Comparison of ENCODE assay signal across 18 mouse cellular contexts in genomic region chr14:20938860-20939259, GRCm38 (mm10). TPM values are rescaled to one million over a fixed set of nuclear protein-coding genes. Genes with fewer than 3 reads are reported as not detected.
A peak's percentile ranks its signal among the peaks of the same experiment; 100 is the strongest.
DNase-seq lines count a peak whose midpoint lies in the region; ATAC-seq lines count a peak whose summit lies in the region.
"Had no signal": no experiment of that assay in that cellular context is flagged by ENCODE, and none has a peak within 500 bp of the region (broad histone marks: within the 10 kb centered on the region; RNA-seq: fewer than 3 reads in every experiment).

No protein-coding gene starts in this region.

- H3K4me2 ChIP-seq in heart, embryonic 12.5 days, result peak overlapping the region; percentile 50
- H3K4me2 ChIP-seq in liver, embryonic 11.5 days, result peak overlapping the region; percentile 52
- peak overlapping the region; percentile 49 for H3K4me2 ChIP-seq in liver, embryonic 16.5 days (ENCODE audit: low read depth, low read length)
- H3K4me2 ChIP-seq: hindbrain, embryonic 15.5 days; midbrain, embryonic 15.5 days had no signal

- DNase-seq in heart, adult 9 months (ENCODE audit: low spot score in 2 of 2), result no peak
- no peak for DNase-seq in liver, embryonic 11.5 days (ENCODE audit: low spot score)
- no peak for DNase-seq in liver
- DNase-seq in testis, postnatal 14 days (ENCODE audit: low spot score), result no peak
- DNase-seq in thymus, postnatal 0 days (ENCODE audit: low spot score), result no peak
- DNase-seq: B cell, adult 2 months; cerebellum, postnatal 14 days; gastrocnemius, postnatal 14 days; kidney, adult 18-20 months; kidney, postnatal 14 days; right cerebral cortex, postnatal 25 days; thymus, adult 2 months had no signal

- no peaks in the 10 kb centered on the region for H3K36me3 ChIP-seq in heart, embryonic 12.5 days
- H3K36me3 ChIP-seq in liver, embryonic 11.5 days (ENCODE audit: control insufficient read depth, insufficient read depth, low read length), result no peaks in the 10 kb centered on the region; the same call in 1 of the 2 replicates
- H3K36me3 ChIP-seq in liver, embryonic 16.5 days (ENCODE audit: control insufficient read depth, insufficient read depth), result no peaks in the 10 kb centered on the region
- H3K36me3 ChIP-seq: embryonic facial prominence, embryonic 10.5 days; hindbrain, embryonic 15.5 days; midbrain, embryonic 15.5 days had no signal

- H3K4me1 ChIP-seq in heart, embryonic 12.5 days (replicated peaks), result peaks cover 50% of the 10 kb centered on the region
- H3K4me1 ChIP-seq in liver, embryonic 11.5 days (replicated peaks; ENCODE audit: control insufficient read depth, insufficient read depth, low read length), result peaks cover 49% of the 10 kb centered on the region
- H3K4me1 ChIP-seq in liver, embryonic 16.5 days (ENCODE audit: control insufficient read depth, low read depth, low read length), result peaks cover 27% of the 10 kb centered on the region
- H3K4me1 ChIP-seq: hindbrain, embryonic 15.5 days; midbrain, embryonic 15.5 days had no signal

- ATAC-seq in heart, embryonic 12.5 days (ENCODE audit: insufficient number of reproducible peaks, low FRiP score), result no peak
- ATAC-seq in liver, embryonic 11.5 days (replicated peaks; ENCODE audit: low FRiP score), result no peak
- ATAC-seq in common myeloid progenitor, adult 5-6 weeks (replicated peaks; ENCODE audit: low read depth, poor library complexity, severe bottlenecking), result 0 out of 2 replicates have a peak, but pooled peaks have one; percentile 6
- ATAC-seq in liver, embryonic 16.5 days (ENCODE audit: low read depth), result no peak
- ATAC-seq: midbrain, embryonic 15.5 days had no signal

- no peaks in the 10 kb centered on the region for H3K9me3 ChIP-seq in heart, embryonic 12.5 days (replicated peaks)
- no peaks in the 10 kb centered on the region for H3K9me3 ChIP-seq in liver, embryonic 11.5 days (ENCODE audit: control insufficient read depth, low read length)
- no peaks in the 10 kb centered on the region for H3K9me3 ChIP-seq in liver, embryonic 16.5 days (replicated peaks; ENCODE audit: control insufficient read depth, low read length)
- H3K9me3 ChIP-seq: embryonic facial prominence, embryonic 10.5 days; hindbrain, embryonic 15.5 days; midbrain, embryonic 15.5 days had no signal

- WGBS in heart, embryonic 12.5 days, result 8% methylated on average over 1 of the region's 1 CpGs
- WGBS in liver, embryonic 11.5 days, result 21% methylated on average over 1 of the region's 1 CpGs
- WGBS in liver, embryonic 16.5 days (ENCODE audit: insufficient replicate concordance), result 22% methylated on average over 1 of the region's 1 CpGs

- no peak overlapping the region for H3K9ac ChIP-seq in heart, embryonic 12.5 days
- 0 out of 2 replicates have a peak overlapping the region, but pooled peaks have one; percentile 7 for H3K9ac ChIP-seq in liver, embryonic 11.5 days (ENCODE audit: low read depth, low read length)
- no peak overlapping the region for H3K9ac ChIP-seq in liver, embryonic 16.5 days (ENCODE audit: low read depth, low read length)
- H3K9ac ChIP-seq: hindbrain, embryonic 15.5 days; midbrain, embryonic 15.5 days had no signal

- no peak overlapping the region for H3K4me3 ChIP-seq in heart, embryonic 12.5 days
- no peak overlapping the region for H3K4me3 ChIP-seq in liver, embryonic 11.5 days (ENCODE audit: low read depth, low read length)
- no peak overlapping the region for H3K4me3 ChIP-seq in liver, embryonic 16.5 days (ENCODE audit: low read depth, low read length)
- H3K4me3 ChIP-seq: embryonic facial prominence, embryonic 10.5 days; hindbrain, embryonic 15.5 days; midbrain, embryonic 15.5 days had no signal

- peak overlapping the region; percentile 85 for H3K27ac ChIP-seq in heart, embryonic 12.5 days (ENCODE audit: poor library complexity, severe bottlenecking)
- H3K27ac ChIP-seq in liver, embryonic 11.5 days (ENCODE audit: low read depth, low read length), result peak overlapping the region; percentile 76
- peak overlapping the region; percentile 72 for H3K27ac ChIP-seq in liver, embryonic 16.5 days (ENCODE audit: low read length)
- H3K27ac ChIP-seq: embryonic facial prominence, embryonic 10.5 days; hindbrain, embryonic 15.5 days; midbrain, embryonic 15.5 days had no signal

- no peaks in the 10 kb centered on the region for H3K27me3 ChIP-seq in heart, embryonic 12.5 days (replicated peaks)
- H3K27me3 ChIP-seq in liver, embryonic 11.5 days (replicated peaks; ENCODE audit: control insufficient read depth, insufficient read depth, low read length), result no peaks in the 10 kb centered on the region
- no peaks in the 10 kb centered on the region for H3K27me3 ChIP-seq in liver, embryonic 16.5 days (ENCODE audit: control insufficient read depth, insufficient read depth, low read depth, low read length)
- H3K27me3 ChIP-seq: hindbrain, embryonic 15.5 days; midbrain, embryonic 15.5 days had no signal

RNA-seq across cellular contexts. Expression of gene Vcl, which starts 9.7 kb away (rescaled TPM):
- 108 and 115 TPM in 2 replicates for polyA plus RNA-seq in heart, embryonic 12.5 days (2016; fragmentation: Nextera tagmentation; extraction: Ambion mirVana)
- 59.0 and 66.1 TPM in 2 replicates for polyA plus RNA-seq in liver, embryonic 11.5 days (2014; fragmentation: Nextera tagmentation; extraction: Ambion mirVana)
- 38.3 and 46.9 TPM in 2 replicates for total RNA-seq in common myeloid progenitor, adult 5-6 weeks (2017)
- 18.8 and 19.9 TPM in 2 replicates for polyA plus RNA-seq in liver, embryonic 16.5 days (2015; fragmentation: Nextera tagmentation; extraction: Ambion mirVana)
- polyA plus RNA-seq in thymus, postnatal 0 days (2015; fragmentation: Nextera tagmentation; extraction: Ambion mirVana), result 6.4 and 6.6 TPM in 2 replicates
